Mouse (Mus musculus): ENCODE data around the gene Tjp2. TPM values are rescaled to one million over a fixed set of nuclear protein-coding genes. Genes with fewer than 3 reads are reported as not detected.

Gene Tjp2
- polyA plus RNA-seq, 1 experiment from 2014 or later = 6.5 TPM

DNA sequence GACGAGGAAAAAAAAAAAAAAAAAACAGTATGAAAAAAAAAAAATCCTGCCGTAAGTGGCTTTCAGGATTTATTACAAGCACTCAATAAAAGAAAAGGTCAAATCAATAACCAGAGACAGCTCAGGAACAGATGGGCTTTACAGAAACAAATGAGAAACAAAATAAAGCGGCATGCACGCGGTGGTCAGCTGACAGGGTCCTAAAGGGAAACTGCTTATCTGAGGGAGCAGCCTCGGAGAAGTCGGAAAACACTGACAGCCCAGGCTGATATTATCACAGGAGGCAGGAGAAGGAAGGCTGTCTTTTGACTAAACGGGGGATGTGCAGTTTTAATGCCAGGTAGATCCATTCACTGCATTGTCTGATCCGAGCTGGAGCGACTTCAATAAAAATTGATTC lies 89.8 kb downstream of the Tjp2 start:
- ATAC-seq (ENCODE audit: low read depth) = peak; percentile 77
- no peaks in the 10 kb centered on the region for H3K27me3 ChIP-seq (ENCODE audit: control insufficient read depth, insufficient read depth, low read length)
- no peaks in the 10 kb centered on the region for H3K4me1 ChIP-seq (ENCODE audit: control insufficient read depth, insufficient read depth, low read length)
- H3K27ac ChIP-seq (ENCODE audit: low read depth, low read length) = no peak overlapping the region
- peak overlapping the region; percentile 56 for H3K4me2 ChIP-seq (ENCODE audit: low read depth, low read length)
- H3K36me3 ChIP-seq (ENCODE audit: control insufficient read depth, insufficient read depth, low read length) = peaks cover 6% of the 10 kb centered on the region; the same call in 1 of the 2 replicates
- 28% methylated on average over 10 of the region's 10 CpGs for WGBS
- peak overlapping the region; percentile 37; the same call in 1 of the 2 replicates for H3K9ac ChIP-seq (replicated peaks; ENCODE audit: low read depth, low read length)
- no peaks in the 10 kb centered on the region for H3K9me3 ChIP-seq (ENCODE audit: control insufficient read depth, low read length)
- H3K4me3 ChIP-seq (ENCODE audit: low read depth, low read length) = peak overlapping the region; percentile 36

DNA sequence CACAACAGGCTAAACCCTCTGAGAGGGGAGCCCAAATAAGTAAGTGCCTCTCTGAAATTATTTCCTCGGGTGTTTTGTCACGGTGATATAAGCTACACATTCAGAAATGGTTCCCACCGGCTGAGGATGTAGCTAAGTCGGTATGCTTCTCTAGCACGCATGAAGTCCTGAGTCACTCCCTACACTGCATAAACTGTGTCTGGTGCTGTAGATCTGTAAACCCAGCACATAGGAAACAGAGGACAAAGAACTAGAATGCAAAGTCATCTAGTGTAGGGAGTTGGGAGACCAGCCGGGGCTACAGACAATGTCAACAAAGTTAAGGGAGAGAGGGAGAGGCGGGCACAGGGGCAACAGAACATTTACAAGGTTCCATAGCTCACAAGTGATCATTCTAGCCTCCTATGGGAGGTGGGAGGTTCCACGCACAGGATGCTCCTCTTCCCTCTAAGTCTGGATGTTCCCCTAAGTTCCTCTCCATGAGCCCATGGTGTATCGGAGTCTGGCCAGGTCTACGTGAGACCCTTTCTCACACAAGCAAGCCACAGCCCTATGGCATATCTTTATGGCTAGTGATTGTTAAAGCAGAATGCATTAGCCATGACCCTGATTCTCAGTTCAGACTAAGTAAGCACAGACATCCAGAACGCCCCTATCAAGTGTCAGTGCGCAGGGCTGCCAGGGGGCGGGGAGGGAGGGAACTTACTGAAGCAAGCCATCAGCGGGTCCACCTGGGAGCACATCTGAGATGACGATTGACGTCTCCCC lies 90.5 kb downstream of the Tjp2 start:
- Histone ChIP-seq H3K4me1 (ENCODE audit: control insufficient read depth, insufficient read depth, low read length) (no peaks in the 10 kb centered on the region), H3K4me2 (ENCODE audit: low read depth, low read length) (peak overlapping the region; percentile 56), H3K4me3 (ENCODE audit: low read depth, low read length) (peak overlapping the region; percentile 36), H3K36me3 (ENCODE audit: control insufficient read depth, insufficient read depth, low read length) (peaks cover 6% of the 10 kb centered on the region; the same call in 1 of the 2 replicates), H3K9me3 (ENCODE audit: control insufficient read depth, low read length) (no peaks in the 10 kb centered on the region), H3K27ac (ENCODE audit: low read depth, low read length) (no peak overlapping the region), H3K27me3 (ENCODE audit: control insufficient read depth, insufficient read depth, low read length) (no peaks in the 10 kb centered on the region), H3K9ac (replicated peaks; ENCODE audit: low read depth, low read length) (peak overlapping the region; percentile 37; the same call in 1 of the 2 replicates)
- 52% methylated on average over 16 of the region's 16 CpGs for WGBS
- ATAC-seq (ENCODE audit: low read depth) = peak; percentile 78

DNA sequence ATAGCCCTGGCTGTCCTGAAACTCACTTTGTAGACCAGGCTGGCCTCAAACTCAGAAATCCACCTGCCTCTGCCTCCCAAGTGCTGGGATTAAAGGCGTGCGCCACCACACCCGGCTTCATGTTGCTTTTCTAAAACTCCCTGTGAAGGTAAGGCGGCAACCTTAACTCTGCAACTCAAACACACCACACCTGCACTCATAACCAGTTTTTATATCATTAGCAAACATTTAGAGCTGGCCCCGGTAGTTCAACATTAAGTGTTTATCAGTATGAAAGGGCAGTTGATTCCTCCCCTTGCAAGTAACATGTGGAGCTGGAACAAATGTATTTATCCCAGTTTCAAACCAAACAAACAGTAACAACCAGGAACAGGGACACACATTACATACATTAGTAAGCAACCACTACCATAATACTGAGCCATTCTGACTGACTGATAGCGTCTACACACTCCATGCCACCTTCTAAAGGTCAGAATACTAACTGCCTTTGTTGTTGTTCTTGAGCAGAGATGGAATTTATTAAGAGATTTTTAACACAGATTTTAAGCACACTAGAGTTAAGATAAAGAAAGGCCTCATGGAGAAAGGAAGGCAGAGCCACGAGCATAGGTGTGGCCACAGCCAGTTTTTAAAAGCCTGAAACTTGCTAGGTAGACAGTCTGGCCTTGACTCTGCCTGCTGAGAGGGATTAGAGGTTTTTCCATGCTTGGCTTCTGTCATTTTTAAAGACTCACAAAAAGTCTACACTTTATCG lies 101.1 kb downstream of the Tjp2 start:
- no peak overlapping the region for H3K9ac ChIP-seq (replicated peaks; ENCODE audit: low read depth, low read length)
- H3K4me1 ChIP-seq (ENCODE audit: control insufficient read depth, insufficient read depth, low read length) = no peaks in the 10 kb centered on the region
- no peak overlapping the region for H3K27ac ChIP-seq (ENCODE audit: low read depth, low read length)
- no peak overlapping the region for H3K4me2 ChIP-seq (ENCODE audit: low read depth, low read length)
- H3K36me3 ChIP-seq (ENCODE audit: control insufficient read depth, insufficient read depth, low read length) = no peaks in the 10 kb centered on the region; the same call in 1 of the 2 replicates
- ATAC-seq (ENCODE audit: low read depth) = no peak
- WGBS = 95% methylated on average over 8 of the region's 8 CpGs
- no peaks in the 10 kb centered on the region for H3K27me3 ChIP-seq (ENCODE audit: control insufficient read depth, insufficient read depth, low read length)
- H3K9me3 ChIP-seq (ENCODE audit: control insufficient read depth, low read length) = no peaks in the 10 kb centered on the region
- no peak overlapping the region for H3K4me3 ChIP-seq (ENCODE audit: low read depth, low read length)

DNA sequence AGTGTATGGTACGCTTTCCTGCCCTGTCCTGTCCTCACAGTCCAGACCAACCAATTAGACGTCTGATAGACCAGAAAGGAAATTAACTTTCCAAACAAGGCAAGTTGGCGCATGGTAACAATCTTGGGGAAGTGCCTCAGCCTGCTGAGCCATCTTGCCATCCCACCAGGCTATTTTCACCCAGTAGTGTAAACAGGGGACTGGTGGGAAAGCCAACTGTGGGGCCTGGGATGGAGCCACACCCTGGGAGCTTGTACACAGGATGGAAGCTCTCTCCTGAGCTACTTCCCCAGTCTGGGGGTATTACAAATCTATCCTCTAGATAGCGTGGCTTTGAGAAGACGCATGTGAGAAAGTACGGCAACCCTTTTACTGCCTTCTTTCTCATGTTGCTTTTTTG lies 101.7 kb downstream of the Tjp2 start:
- no peak for ATAC-seq (ENCODE audit: low read depth)
- no peaks in the 10 kb centered on the region for H3K27me3 ChIP-seq (ENCODE audit: control insufficient read depth, insufficient read depth, low read length)
- WGBS = 95% methylated on average over 6 of the region's 6 CpGs

DNA sequence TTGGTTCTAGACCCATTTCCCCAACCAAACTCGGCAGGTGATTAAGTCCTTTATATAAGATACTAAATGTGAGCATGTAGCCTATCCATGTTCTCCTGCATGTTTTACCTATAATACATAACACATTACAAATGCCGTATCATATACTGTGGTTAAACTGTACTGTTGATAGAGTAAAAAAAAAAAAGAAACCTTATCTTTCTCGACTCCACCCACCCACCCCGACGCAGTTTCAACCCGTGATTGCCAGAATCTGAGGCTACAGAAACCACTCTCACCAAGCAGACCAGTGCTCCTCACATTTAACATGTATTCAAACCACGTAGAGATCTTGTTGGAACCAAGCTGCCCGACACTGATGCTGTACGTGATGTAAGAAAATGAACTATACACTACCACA lies 102.2 kb downstream of the Tjp2 start:
- no peak for ATAC-seq (ENCODE audit: low read depth)
- Histone ChIP-seq H3K27me3 (ENCODE audit: control insufficient read depth, insufficient read depth, low read length) (no peaks in the 10 kb centered on the region), H3K4me1 (ENCODE audit: control insufficient read depth, insufficient read depth, low read length) (no peaks in the 10 kb centered on the region), H3K9me3 (ENCODE audit: control insufficient read depth, low read length) (no peaks in the 10 kb centered on the region), H3K4me2 (ENCODE audit: low read depth, low read length) (no peak overlapping the region), H3K4me3 (ENCODE audit: low read depth, low read length) (no peak overlapping the region), H3K9ac (replicated peaks; ENCODE audit: low read depth, low read length) (no peak overlapping the region), H3K27ac (ENCODE audit: low read depth, low read length) (no peak overlapping the region), H3K36me3 (ENCODE audit: control insufficient read depth, insufficient read depth, low read length) (no peaks in the 10 kb centered on the region; the same call in 1 of the 2 replicates)
- 96% methylated on average over 9 of the region's 9 CpGs for WGBS

More for the DNA sequence above, 101.7 kb downstream of the Tjp2 start:
- H3K27ac ChIP-seq (ENCODE audit: low read depth, low read length) = no peak overlapping the region
- H3K36me3 ChIP-seq (ENCODE audit: control insufficient read depth, insufficient read depth, low read length) = no peaks in the 10 kb centered on the region; the same call in 1 of the 2 replicates
- no peak overlapping the region for H3K4me2 ChIP-seq (ENCODE audit: low read depth, low read length)
- H3K4me1 ChIP-seq (ENCODE audit: control insufficient read depth, insufficient read depth, low read length) = no peaks in the 10 kb centered on the region
- no peak overlapping the region for H3K4me3 ChIP-seq (ENCODE audit: low read depth, low read length)
- no peak overlapping the region for H3K9ac ChIP-seq (replicated peaks; ENCODE audit: low read depth, low read length)
- no peaks in the 10 kb centered on the region for H3K9me3 ChIP-seq (ENCODE audit: control insufficient read depth, low read length)

DNA sequence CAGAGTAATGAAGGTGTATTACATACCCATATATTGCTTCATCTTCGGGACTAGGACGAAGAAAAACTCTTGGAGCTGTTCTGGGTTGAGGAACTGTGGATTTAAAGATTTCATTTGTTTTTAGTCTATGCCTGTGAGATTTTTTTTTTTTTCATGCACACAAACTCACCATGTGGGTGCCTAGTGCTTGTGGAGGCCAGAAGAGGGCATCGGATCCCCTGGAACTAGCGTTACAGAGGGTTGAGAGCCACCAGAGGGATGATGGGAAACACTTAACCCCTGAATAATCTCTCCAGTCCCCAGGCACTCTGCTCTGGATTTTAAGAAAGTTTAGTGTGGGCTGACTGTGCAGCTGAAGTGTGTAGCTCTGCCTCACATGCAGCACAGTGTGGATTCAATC lies 104.0 kb downstream of the Tjp2 start:
- Histone ChIP-seq H3K4me3 (ENCODE audit: low read depth, low read length) (no peak overlapping the region), H3K4me2 (ENCODE audit: low read depth, low read length) (no peak overlapping the region), H3K36me3 (ENCODE audit: control insufficient read depth, insufficient read depth, low read length) (no peaks in the 10 kb centered on the region; the same call in 1 of the 2 replicates), H3K4me1 (ENCODE audit: control insufficient read depth, insufficient read depth, low read length) (no peaks in the 10 kb centered on the region), H3K27ac (ENCODE audit: low read depth, low read length) (no peak overlapping the region), H3K9me3 (ENCODE audit: control insufficient read depth, low read length) (no peaks in the 10 kb centered on the region), H3K9ac (replicated peaks; ENCODE audit: low read depth, low read length) (no peak overlapping the region), H3K27me3 (ENCODE audit: control insufficient read depth, insufficient read depth, low read length) (no peaks in the 10 kb centered on the region)
- no peak for ATAC-seq (ENCODE audit: low read depth)
- 83% methylated on average over 4 of the region's 4 CpGs for WGBS

DNA sequence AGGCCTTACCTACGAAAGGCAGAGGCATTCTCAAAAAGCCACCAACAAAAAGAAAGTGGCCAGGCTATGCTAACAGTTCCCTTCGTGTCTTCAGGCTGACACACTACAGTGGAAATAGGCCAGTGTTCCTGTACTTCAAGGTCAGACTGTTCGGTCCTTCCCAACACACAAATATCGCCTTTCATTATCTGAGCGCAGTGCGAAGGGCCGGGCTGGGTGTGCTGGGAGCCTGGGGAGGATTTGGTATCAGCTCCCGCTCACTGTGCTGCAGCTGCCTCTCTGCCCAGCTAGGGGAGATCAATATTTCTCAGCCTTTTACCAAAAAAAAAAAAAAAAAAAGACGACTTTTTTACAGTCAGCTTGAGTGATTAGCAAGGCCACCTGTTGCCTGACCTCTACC lies 106.1 kb downstream of the Tjp2 start:
- no peaks in the 10 kb centered on the region for H3K36me3 ChIP-seq (ENCODE audit: control insufficient read depth, insufficient read depth, low read length)
- H3K27ac ChIP-seq (ENCODE audit: low read depth, low read length) = no peak overlapping the region
- H3K9me3 ChIP-seq (ENCODE audit: control insufficient read depth, low read length) = no peaks in the 10 kb centered on the region
- H3K4me3 ChIP-seq (ENCODE audit: low read depth, low read length) = no peak overlapping the region
- no peak for ATAC-seq (ENCODE audit: low read depth)
- no peaks in the 10 kb centered on the region for H3K4me1 ChIP-seq (ENCODE audit: control insufficient read depth, insufficient read depth, low read length)
- 79% methylated on average over 9 of the region's 9 CpGs for WGBS
- no peak overlapping the region for H3K9ac ChIP-seq (replicated peaks; ENCODE audit: low read depth, low read length)
- no peaks in the 10 kb centered on the region for H3K27me3 ChIP-seq (ENCODE audit: control insufficient read depth, insufficient read depth, low read length)
- H3K4me2 ChIP-seq (ENCODE audit: low read depth, low read length) = no peak overlapping the region

DNA sequence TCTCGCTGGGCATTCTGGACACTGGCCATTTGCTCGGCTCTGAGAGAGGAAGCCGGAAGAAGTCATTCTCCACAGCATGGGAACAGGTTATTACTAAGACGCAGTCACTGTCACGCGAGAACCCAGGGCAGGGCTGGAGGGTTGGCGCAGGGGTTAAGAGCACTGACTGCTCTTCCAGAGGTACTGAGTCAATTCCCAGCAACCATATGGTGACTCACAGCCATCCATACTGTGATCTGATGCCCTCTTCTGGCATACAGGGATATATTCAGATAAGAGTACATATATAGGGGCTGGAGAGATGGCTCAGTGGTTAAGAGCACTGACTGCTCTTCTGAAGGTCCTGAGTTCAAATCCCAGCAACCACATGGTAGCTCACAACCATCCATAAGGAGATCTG lies 113.2 kb downstream of the Tjp2 start:
- no peak overlapping the region for H3K4me2 ChIP-seq (ENCODE audit: low read depth, low read length)
- peaks cover 6% of the 10 kb centered on the region; the same call in 1 of the 2 replicates for H3K36me3 ChIP-seq (ENCODE audit: control insufficient read depth, insufficient read depth, low read length)
- WGBS = 98% methylated on average over 7 of the region's 7 CpGs
- ATAC-seq (ENCODE audit: low read depth) = no peak
- no peak overlapping the region for H3K27ac ChIP-seq (ENCODE audit: low read depth, low read length)
- no peak overlapping the region for H3K9ac ChIP-seq (replicated peaks; ENCODE audit: low read depth, low read length)
- no peaks in the 10 kb centered on the region for H3K27me3 ChIP-seq (ENCODE audit: control insufficient read depth, insufficient read depth, low read length)
- no peaks in the 10 kb centered on the region for H3K9me3 ChIP-seq (ENCODE audit: control insufficient read depth, low read length)
- H3K4me3 ChIP-seq (ENCODE audit: low read depth, low read length) = no peak overlapping the region
- no peaks in the 10 kb centered on the region for H3K4me1 ChIP-seq (ENCODE audit: control insufficient read depth, insufficient read depth, low read length)

DNA sequence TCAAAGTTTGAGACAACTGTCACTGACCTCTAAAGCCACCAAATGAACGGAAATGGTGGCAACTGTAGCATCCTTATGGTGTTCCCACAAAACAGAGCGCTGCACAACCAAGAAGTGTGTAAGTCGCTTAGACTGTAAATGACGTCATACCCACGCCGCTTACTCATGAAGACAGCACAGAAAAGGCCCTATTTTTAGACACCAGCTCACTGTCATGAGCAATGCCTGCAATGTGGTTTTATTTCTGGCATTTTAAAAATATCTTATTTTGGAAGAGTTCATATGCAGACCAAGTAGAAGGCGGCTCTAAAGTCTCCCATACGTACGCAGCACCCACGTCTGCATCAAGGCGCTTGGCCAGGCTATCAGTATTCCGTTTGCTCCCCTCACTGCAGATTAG lies 117.1 kb downstream of the Tjp2 start:
- Histone ChIP-seq H3K9me3 (ENCODE audit: control insufficient read depth, low read length) (no peaks in the 10 kb centered on the region), H3K4me3 (ENCODE audit: low read depth, low read length) (no peak overlapping the region), H3K27me3 (ENCODE audit: control insufficient read depth, insufficient read depth, low read length) (no peaks in the 10 kb centered on the region), H3K4me1 (ENCODE audit: control insufficient read depth, insufficient read depth, low read length) (no peaks in the 10 kb centered on the region), H3K9ac (replicated peaks; ENCODE audit: low read depth, low read length) (no peak overlapping the region), H3K27ac (ENCODE audit: low read depth, low read length) (no peak overlapping the region), H3K4me2 (ENCODE audit: low read depth, low read length) (no peak overlapping the region), H3K36me3 (ENCODE audit: control insufficient read depth, insufficient read depth, low read length) (peaks cover 6% of the 10 kb centered on the region; the same call in 1 of the 2 replicates)
- 92% methylated on average over 12 of the region's 12 CpGs for WGBS
- no peak for ATAC-seq (ENCODE audit: low read depth)

Measured in neural tube, embryonic 14.5 days (tissue).